ENCODE assay signal across 8 mouse cellular contexts in the genomic region with DNA sequence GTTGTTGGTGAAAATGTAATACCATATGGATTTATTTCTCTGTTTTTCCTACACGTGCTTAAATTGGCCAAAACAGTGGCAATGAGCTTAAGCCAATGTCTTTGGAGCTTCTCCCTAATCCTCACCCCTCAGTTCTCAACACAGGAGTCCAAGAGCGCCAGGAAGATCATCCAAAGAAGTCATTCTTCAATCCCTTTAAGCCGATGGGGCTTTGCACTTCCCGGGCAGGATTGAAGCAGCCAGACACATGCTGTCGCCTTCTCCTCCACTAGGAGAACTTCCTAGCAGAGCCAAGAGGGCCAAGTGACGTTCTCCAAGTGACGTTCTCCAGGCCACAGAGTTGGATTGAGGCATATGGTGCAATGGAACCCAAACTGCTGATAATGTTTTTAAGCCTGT.
DNase-seq lines count a peak whose midpoint lies in the region; ATAC-seq and TF ChIP-seq lines count a peak whose summit lies in the region.

No protein-coding gene starts in this region.

- no peak for ATAC-seq in liver, postnatal 0 days

- WGBS in liver, postnatal 0 days (ENCODE audit: insufficient replicate concordance) = 48% methylated on average over 7 of the region's 7 CpGs
- WGBS in heart, adult 2 months = 20% methylated on average over 7 of the region's 7 CpGs
- 53% methylated on average over 7 of the region's 7 CpGs for WGBS in limb, embryonic 10.5 days

- H3K4me1 ChIP-seq in liver, postnatal 0 days (ENCODE audit: insufficient read depth) = 0 out of 2 replicates have a peak, but pooled peaks cover 3% of the 10 kb centered on the region
- peaks cover 4% of the 10 kb centered on the region for H3K4me1 ChIP-seq in cortical plate, adult 2 months (ENCODE audit: control insufficient read depth, insufficient read depth, low read length)
- H3K4me1 ChIP-seq in heart, adult 2 months (ENCODE audit: control insufficient read depth, insufficient read depth, low read length) = peaks cover 7% of the 10 kb centered on the region
- peaks cover 8% of the 10 kb centered on the region for H3K4me1 ChIP-seq in limb, embryonic 10.5 days

- no peaks in the 10 kb centered on the region for H3K79me2 ChIP-seq in heart, adult 2 months (replicated peaks; ENCODE audit: control insufficient read depth, insufficient read depth, low read length)

- no peak overlapping the region for H3K9ac ChIP-seq in liver, postnatal 0 days (replicated peaks)
- H3K9ac ChIP-seq in heart, adult 2 months (ENCODE audit: low read depth, low read length) = 0 out of 2 replicates have a peak overlapping the region, but pooled peaks have one; percentile 3

- no peak overlapping the region for H3K4me2 ChIP-seq in liver, postnatal 0 days (ENCODE audit: low read depth, low read length)

- H3K36me3 ChIP-seq in liver, postnatal 0 days (replicated peaks; ENCODE audit: insufficient read depth, low read length) = no peaks in the 10 kb centered on the region
- peaks cover 2% of the 10 kb centered on the region; the same call in 1 of the 2 replicates for H3K36me3 ChIP-seq in heart, adult 2 months (ENCODE audit: control insufficient read depth, insufficient read depth, low read length)
- H3K36me3 ChIP-seq in limb, embryonic 10.5 days = no peaks in the 10 kb centered on the region

- H3K27me3 ChIP-seq in liver, postnatal 0 days (ENCODE audit: insufficient read depth, low read length) = no peaks in the 10 kb centered on the region
- no peaks in the 10 kb centered on the region for H3K27me3 ChIP-seq in heart, adult 2 months (ENCODE audit: control insufficient read depth, insufficient read depth, low read length)
- no peaks in the 10 kb centered on the region for H3K27me3 ChIP-seq in limb, embryonic 10.5 days (ENCODE audit: low read depth, poor library complexity, severe bottlenecking)

- H3K4me3 ChIP-seq in liver, postnatal 0 days (ENCODE audit: low read depth, low read length) = no peak overlapping the region
- no peak overlapping the region for H3K4me3 ChIP-seq in cortical plate, adult 2 months (ENCODE audit: insufficient read depth, low read length)
- H3K4me3 ChIP-seq in heart, adult 2 months = no peak overlapping the region
- no peak overlapping the region for H3K4me3 ChIP-seq in limb, embryonic 10.5 days

- intact Hi-C loops in heart, adult 2 months (cut with DNase I) = loop anchor here (1.0 to 10.0 kb wide), 9 partner anchors 66 to 576 kb away; no protein-coding TSS in a partner anchor

- no peak overlapping the region for H3K27ac ChIP-seq in liver, postnatal 0 days (ENCODE audit: low read depth)
- H3K27ac ChIP-seq in cortical plate, adult 2 months (ENCODE audit: insufficient read depth, low read length) = 0 out of 2 replicates have a peak overlapping the region, but pooled peaks have one; percentile 26
- peak overlapping the region; percentile 43; the same call in 1 of the 2 replicates for H3K27ac ChIP-seq in heart, adult 2 months
- H3K27ac ChIP-seq in limb, embryonic 10.5 days = no peak overlapping the region

- no peak for TF ChIP-seq EP300 in liver, postnatal 0 days (IDR thresholded peaks at IDR 0.05; ENCODE audit: low read depth)
- TF ChIP-seq EP300 in heart, adult 2 months (IDR thresholded peaks at IDR 0.05; ENCODE audit: insufficient read depth, low read depth, low read length) = no peak

- no peak for TF ChIP-seq POLR2A in cortical plate, adult 2 months (IDR thresholded peaks at IDR 0.05; ENCODE audit: extremely low read depth, insufficient read depth, low read length)
- no peak for TF ChIP-seq POLR2A in heart, adult 2 months (IDR thresholded peaks at IDR 0.05; ENCODE audit: insufficient read depth, low read depth, low read length)

- DNase-seq in liver, postnatal 0 days = no peak
- no peak for DNase-seq in liver
- DNase-seq in heart, adult 2 months = peak; percentile 34 to 37
- peak; percentile 30 for DNase-seq in limb, embryonic 10.5 days (ENCODE audit: low spot score)
- DNase-seq in thymus, postnatal 36 days = no peak
- no peak for DNase-seq in spleen, postnatal 36 days (ENCODE audit: low spot score in 2 of 2)
- DNase-seq in right cerebral cortex, adult 18-20 months = no peak

- no peaks in the 10 kb centered on the region for H3K9me3 ChIP-seq in liver, postnatal 0 days (ENCODE audit: low read length)
- H3K9me3 ChIP-seq in limb, embryonic 10.5 days (replicated peaks) = no peaks in the 10 kb centered on the region

- 0 out of 2 replicates have a peak, but pooled peaks have one; percentile 2 for TF ChIP-seq CTCF in liver, postnatal 0 days (IDR thresholded peaks at IDR 0.05; ENCODE audit: low read depth)
- peak; percentile 23; the same call in 1 of the 2 replicates for TF ChIP-seq CTCF in cortical plate, adult 2 months (IDR thresholded peaks at IDR 0.05; ENCODE audit: extremely low read depth, insufficient read depth, low read length)
- TF ChIP-seq CTCF in heart, adult 2 months (IDR thresholded peaks at IDR 0.05) = peak; percentile 13

Comparison
In these comparisons a context has a peak if more than half of its experiments do, and no peak if none do; other contexts are left out.
1. DNase-seq: peak in heart, adult 2 months (2 of 2) and limb, embryonic 10.5 days (single experiment); none in liver, postnatal 0 days (single experiment), liver (single experiment), thymus, postnatal 36 days (0 of 2), spleen, postnatal 36 days (0 of 2) and right cerebral cortex, adult 18-20 months (single experiment).
2. H3K27ac ChIP-seq: peak in cortical plate, adult 2 months (single experiment) and heart, adult 2 months (single experiment); none in liver, postnatal 0 days (single experiment) and limb, embryonic 10.5 days (single experiment).
3. Peak in every context shown above with its lines, with median percentiles within 50 percentile points of each other: CTCF ChIP-seq.